Mouse (Mus musculus): ENCODE measurements at regions not wholly inside any gene's neighbourhood (a gene's known extent, or its start where the extent isn't known, plus 50 kb on each side); places are given as distances from the start of the nearest gene placed in this dataset.

DNA sequence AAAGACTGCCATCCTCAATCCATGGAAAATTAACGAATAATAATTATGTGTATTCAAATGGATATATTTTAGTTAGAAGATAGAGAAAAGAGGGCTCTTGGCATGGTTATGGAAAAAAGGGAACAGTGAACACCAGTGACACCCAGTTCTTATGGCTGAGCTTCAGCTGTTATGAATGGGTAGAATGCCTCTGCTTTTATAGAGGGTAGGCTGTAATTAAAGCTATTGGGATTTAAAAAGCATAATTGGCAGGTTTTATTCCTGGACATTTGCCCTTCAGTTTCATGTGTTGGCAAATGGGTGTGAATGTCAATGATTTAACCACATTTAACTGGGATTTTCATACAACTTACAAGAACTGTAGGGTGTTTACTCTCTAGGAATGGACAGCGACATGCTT is 368.5 kb upstream of the Fam98a start:
- TF ChIP-seq CTCF (IDR thresholded peaks at IDR 0.05; ENCODE audit: borderline replicate concordance, extremely low read depth, insufficient read depth, insufficient read length) (no peak), POLR2A (IDR thresholded peaks at IDR 0.05; ENCODE audit: borderline replicate concordance, extremely low read depth, insufficient read depth, insufficient read length, poor library complexity, severe bottlenecking) (no peak)
